Mouse (Mus musculus) lung, adult 2 months (tissue): ENCODE measurements around the gene Gm10401.

ENCODE experiments used
- CTCF ChIP-seq: fragments of 200-500 bp; IDR thresholded peaks from 2 replicates; pipeline ENCODE4 v1.5.1; 2011; ENCODE audit warnings: mild to moderate bottlenecking, low read length, control low read depth; ENCODE audit not compliant: insufficient read depth
- POLR2A ChIP-seq: fragments of 200-500 bp; IDR thresholded peaks from 2 replicates; pipeline ENCODE4 v1.6.1; 2011; ENCODE audit warnings: low read depth, mild to moderate bottlenecking, control low read depth, low read length, borderline replicate concordance; ENCODE audit errors: extremely low read depth

DNA sequence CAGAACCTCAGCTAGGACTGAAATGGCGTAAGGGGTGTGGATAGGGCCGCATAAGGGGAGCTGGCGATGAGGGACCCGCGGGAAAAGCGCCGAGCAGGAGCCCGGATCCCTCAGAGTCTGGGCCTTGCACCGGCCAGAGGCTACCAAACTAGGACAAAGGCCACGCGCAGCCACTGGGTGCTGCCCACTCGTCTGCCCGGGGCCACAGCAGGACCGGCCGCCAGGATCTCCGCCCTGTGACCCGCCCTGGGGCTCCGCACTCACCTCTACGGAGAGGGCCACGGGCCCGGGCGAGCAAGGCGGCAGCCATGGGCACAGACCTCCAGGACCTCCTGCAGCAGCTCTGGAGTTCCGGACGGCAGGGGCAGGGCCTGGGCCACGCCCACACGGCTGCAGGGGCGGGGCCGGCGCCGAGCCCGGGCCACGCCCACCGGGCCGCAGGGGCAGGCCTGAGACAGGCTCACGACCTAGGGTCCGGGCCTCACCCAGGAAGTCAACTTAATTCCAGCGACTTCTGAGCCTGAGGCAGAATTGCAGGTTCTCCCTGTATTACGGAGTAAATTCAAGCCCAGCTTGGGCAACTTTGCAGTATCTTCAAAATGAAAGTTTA lies 21.0 kb upstream of the Gm10401 start, which contains the start of gene Acads:
- TF ChIP-seq POLR2A (peak; percentile 30; the same call in 1 of the 2 replicates), CTCF (no peak)
